Mouse (Mus musculus): ENCODE measurements around the gene Ift172. TPM values are rescaled to one million over a fixed set of nuclear protein-coding genes. Genes with fewer than 3 reads are reported as not detected.

The Ift172 gene
- total RNA-seq, 2 experiments from 2014 or later, result 29.2 to 44.9 TPM

DNA sequence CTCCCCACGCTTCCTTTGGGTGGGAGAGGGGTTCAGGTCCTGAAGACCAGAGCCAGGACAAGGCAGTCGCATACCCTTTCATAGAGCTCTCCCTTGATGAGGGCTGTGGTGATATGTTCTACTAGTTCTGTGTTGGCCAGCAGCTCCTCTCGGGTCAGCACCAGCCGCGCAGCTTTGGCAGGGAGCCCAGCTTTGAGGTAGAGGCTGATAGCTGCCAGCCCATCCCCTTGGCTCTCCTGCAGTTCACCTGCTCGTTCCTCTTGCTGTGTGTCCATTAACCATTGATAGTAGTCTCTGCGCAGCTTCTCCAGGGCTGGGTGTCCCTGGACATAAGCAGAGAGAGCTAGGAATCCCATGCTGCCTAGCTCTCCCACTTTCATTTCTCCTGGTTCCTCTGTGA lies 24.8 kb downstream of the Ift172 start:
- no peak for ATAC-seq (replicated peaks; ENCODE audit: poor library complexity, severe bottlenecking)

DNA sequence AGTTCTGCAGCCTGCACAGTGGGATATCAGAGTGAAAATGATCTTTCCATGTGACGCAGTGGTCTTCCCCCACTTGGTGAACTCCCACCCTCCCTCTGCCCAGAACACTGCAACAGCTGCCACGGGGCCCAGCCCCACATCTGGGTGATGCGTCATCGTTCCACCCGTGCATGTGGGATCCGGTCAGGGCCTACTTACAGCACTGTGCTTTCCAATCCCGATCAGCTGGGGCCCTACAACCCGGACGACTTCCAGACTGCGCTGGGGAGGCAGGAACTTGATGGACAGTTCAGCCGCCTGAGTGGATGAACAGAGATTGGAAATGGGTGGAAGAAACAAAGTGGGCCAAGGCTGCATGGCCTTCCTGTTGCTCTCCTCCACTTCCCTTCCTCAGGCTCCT lies 33.3 kb downstream of the Ift172 start:
- ATAC-seq (replicated peaks; ENCODE audit: poor library complexity, severe bottlenecking), result no peak

DNA sequence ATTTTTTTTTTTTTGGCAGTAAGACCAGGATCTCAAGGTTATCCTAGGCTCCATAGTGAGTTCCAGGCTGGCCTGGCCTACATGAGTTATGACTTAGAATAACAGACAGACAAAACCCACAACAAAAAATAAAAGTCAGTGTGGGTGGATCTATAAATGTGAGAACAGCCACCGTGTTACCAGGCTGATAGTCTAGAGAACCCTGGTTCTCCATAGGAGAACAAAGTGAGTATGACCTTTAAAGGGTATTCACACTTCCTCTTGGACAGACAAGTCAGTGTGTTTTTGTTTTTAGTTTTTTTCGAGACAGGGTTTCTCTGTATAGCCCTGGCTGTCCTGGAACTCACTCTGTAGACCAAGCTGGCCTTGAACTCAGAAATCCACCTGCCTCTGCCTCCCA lies 34.9 kb downstream of the Ift172 start:
- no peak for ATAC-seq (replicated peaks; ENCODE audit: poor library complexity, severe bottlenecking)

DNA sequence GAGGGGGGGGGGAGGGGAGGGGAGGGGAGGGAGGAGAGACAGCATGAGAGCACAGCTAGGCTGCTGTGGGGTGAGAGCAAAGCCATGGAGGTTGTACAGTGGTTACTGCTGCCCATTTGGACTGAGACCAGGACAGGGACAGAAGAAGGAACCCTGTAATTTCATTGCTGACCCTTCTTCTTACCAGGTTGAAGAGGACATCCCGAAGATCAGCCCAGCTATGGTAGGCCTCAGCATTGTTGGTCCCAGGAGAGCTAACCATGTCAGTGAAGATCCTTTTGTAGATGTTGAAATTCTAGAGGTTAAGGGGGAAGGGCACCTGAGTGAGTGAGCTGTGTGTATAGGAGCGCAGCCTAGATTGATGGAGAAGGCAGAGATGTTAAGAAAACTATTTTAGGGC lies 35.5 kb downstream of the Ift172 start:
- no peak for ATAC-seq (replicated peaks; ENCODE audit: poor library complexity, severe bottlenecking)

DNA sequence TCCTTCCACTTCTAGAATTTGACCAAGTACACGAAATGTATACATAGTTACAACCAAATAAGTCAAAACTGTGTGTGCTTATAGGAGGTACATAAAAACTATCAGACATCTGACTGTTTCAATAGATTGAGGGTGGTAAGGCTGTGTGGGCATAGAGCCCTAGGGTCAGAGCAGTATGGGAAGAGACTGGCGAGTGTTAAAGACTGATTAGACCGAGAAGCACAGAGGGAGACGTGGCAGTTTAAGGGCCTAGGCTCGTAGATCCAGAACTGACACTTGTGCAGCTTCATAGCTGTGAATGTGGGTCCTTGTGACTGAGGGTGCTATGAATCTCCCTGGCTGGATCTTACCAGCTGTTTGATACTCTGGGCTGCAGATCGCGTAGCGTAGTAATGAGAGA lies 36.0 kb downstream of the Ift172 start:
- no peak for ATAC-seq (replicated peaks; ENCODE audit: poor library complexity, severe bottlenecking)

DNA sequence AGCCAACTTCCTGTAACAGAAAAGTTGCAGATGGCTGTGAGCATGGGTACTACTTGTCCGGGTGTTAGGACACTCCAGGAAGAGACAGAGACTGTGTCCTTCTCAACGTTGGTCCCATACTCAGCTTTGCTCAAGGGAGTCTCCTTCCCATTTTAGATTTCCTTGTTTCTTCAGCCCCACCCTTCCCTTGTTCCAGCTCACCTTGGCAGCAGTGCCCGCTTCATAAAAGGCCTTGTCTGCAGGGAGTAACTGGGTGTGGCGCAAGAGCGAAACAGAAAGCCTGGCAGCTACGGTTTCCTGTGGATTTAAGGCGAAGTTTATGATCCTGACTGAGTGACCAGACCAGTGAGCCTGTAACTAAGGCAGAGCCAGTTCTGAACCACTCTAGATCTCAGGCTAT lies 36.5 kb downstream of the Ift172 start:
- ATAC-seq (replicated peaks; ENCODE audit: poor library complexity, severe bottlenecking), result peak; percentile 60

DNA sequence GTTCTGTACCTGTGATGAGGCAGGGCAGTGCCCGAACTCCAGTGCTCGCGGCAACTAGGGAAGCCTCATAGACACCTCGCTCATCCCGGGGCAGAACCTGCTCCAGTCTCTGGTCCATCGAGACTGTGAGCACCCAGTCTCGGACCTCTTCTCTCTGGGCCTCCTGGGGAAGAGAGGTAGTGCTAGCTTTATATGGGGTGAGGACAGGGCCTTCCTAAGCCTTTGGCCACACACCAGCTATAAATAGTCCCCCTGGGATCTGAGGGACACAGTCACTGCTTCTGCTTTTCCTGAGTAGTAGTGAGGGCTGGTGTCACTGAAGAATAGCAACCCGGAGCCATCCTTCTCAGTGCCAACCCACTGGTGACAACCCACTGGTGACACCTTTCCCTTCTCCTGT lies 37.1 kb downstream of the Ift172 start:
- peak; percentile 39 for ATAC-seq (replicated peaks; ENCODE audit: poor library complexity, severe bottlenecking)

DNA sequence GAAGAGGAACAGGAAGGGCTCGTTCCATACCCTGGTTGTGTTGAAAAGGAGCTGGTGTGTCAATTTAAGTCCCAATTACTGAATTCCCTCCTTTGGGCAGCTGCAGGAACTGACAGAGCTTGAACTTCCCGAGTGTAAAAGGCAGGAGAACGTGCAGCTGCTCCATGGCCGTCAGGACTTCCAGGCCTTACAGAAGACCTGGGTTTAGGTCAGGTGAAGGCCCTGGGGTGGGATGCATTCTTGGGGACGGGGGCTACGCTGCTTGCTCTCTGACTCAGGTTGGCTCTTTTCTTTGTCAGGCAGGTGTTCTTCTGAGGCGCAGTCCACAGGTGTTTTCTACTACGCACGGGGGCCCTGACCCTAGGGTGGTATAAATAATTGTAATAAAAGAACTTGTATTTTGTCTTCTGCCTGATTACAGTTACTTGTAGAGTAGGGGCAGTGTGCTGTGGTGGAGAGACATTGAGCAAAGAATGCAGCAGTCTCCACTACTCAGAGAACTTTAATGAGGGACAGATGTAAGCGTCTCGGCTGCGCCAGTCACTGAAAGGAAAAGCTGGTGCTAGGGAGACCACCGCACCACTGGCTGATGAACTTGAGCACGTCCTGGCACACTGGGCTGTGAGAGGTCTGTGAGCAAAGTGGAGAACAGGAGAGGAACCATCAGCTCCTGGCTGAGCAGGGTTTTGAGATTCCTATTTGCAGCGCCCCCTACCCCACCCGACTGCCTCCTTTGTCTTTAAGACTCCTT lies 37.9 kb downstream of the Ift172 start:
- no peak for ATAC-seq (replicated peaks; ENCODE audit: poor library complexity, severe bottlenecking)

DNA sequence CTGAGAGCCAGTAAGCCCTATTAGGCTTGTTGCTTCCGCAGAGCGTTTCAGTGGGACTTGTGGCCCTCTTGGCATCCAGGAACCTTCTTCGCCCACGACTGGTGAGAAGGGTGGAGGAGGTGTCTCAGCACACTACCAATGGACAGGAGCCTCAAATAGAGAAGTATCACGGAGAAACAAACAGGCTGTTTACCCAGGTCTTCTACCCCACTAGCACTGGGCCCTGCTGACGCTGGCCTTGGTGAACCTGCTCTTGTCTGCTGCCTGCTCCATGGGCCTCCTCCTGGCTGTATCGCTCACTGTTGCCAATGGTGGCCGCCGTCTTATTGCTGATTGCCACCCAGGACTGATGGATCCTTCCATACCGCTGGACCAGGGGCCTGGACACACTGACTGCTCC lies 38.8 kb downstream of the Ift172 start:
- no peak for ATAC-seq (replicated peaks; ENCODE audit: poor library complexity, severe bottlenecking)

DNA sequence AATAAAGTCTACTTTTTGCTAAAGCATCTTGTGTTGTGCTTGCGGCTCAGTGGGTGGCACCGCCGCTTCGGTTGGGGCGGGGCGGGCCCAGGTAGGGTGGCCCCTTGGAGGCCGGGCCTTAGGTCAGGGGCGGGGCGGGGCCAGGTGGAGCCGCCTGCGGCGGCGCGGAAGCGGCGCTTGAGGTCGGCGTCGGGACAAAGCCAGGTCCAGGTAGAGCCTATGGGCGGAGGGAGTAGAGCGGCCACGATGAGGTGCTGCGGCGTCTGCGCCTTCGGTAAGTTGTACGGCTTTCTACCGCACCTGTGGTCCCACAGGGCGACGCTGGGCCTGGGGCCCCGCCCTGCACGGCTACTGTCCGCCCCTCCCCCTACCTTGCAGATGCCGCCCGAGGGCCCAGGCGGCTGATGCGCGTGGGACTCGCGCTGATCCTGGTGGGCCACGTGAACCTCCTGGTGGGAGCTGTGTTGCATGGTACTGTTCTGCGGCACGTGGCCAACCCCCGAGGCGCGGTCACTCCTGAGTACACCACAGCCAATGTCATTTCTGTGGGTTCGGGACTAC lies 39.3 kb downstream of the Ift172 start, which contains the start of gene Krtcap3:
Krtcap3 (plus strand) TSS at position 151 of the 561 bp plus-strand sequence.
- 0 out of 2 replicates have a peak, but pooled peaks have one; percentile 6 for ATAC-seq (replicated peaks; ENCODE audit: poor library complexity, severe bottlenecking)

DNA sequence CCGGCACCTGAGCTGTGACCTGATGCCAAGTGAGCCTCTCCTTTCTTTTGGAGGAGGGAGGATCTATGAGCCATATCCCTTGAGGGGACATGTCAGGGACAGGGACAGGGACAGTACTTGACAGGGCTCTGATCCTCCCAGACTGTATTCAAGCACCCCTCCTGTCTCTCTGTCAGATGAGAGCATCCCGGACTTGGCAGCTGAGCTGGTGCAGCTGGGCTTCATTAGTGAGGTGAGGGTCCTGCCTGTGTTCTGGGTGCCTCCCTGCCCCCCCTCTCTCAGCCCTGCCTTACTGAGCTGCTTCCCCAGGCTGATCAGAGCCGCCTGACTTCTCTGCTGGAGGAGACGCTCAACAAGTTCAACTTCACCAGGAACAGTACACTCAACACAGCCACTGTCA lies 40.2 kb downstream of the Ift172 start:
- no peak for ATAC-seq (replicated peaks; ENCODE audit: poor library complexity, severe bottlenecking)

DNA sequence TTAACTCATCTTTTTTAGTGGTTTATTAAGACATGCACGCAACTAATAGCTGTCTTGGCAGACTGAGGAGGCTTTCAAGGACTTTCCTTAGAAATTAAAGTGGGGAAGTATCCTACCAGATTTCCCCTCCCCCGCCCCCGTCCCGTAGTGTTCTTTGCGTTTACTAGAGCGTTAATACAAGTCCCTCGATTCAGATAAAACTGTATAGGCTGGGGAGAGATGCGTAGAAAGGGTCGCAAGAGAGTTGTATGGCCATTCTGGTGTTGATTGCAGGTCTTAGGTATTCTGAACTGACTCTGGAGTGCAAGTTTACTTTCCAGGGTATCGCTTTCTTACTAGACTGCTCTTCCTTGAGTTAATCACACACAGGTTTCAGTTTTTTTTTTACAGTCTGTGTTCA lies 48.7 kb downstream of the Ift172 start:
- no peak for ATAC-seq (replicated peaks; ENCODE audit: poor library complexity, severe bottlenecking)

DNA sequence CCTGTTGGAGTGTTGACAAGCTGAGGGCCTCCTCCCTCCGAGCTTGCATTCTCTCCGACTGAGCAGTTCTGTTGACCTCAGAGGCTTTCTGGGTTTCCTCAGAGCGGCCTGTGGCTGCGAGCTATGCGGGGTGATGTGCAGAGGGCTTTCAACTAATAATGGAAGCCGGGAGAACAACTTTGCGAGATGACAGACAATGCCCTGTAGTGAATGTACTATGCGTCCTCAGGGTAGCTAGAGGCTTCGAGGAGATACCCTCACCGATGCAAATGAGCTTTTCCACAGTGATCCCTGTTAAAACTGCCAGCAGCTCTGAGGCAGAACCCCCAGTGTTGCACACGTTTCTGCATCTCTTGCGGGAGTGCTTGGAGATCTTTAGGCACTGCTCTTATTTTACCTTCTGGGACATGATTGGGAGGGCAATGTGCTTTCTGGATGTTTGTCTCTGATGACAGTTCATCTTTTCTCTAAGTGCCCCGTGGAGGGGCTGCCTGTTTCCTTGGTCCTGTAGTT lies 49.3 kb downstream of the Ift172 start:
- peak; percentile 4 for ATAC-seq (replicated peaks; ENCODE audit: poor library complexity, severe bottlenecking)

DNA sequence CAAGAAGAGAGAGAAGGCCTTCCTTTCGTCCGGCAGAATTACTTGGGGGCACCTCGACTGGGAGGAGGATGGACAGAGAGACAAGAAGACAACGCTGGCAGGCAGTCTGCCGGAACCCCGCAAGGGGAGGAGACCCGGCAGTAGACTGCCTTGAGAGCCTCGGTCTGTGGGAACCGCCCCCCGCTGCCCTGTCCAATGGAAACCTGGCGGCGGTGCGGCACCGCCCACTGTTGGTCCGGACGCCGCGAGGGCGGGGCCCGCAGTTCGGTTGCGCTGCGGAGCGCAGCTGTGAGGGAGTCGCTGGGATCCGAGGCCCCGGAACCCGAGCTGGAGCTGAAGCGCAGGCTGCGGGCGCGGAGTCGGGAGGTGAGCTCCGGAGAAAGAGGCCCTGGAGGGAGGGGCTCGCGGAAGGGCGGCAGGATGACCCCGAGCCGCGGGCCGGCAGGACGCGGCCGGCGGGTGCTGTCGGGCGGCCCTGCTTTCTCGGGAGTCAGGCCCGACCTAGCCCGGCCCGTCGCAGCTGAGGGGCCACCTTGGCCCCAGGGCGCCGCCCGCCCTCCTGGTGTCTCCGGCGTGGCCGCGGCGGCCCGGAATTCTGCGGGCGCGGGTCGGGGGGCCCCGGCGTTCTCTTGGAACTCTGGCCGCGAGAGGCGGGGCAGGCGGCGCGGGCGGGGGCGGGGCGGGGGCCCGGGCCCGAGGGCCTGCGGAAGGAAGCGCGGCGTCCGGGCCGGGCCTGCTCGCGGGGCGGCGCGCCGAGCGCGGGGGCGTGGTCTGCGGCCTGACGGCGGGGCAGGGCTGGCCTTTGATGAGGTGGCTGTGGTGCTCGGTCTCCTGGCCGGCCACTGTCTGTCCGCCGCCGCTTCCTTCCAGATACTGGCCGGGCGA lies 50.0 kb downstream of the Ift172 start, which contains the start of the genes Nrbp1 and Gm9970:
Nrbp1 (plus strand) TSS at position 228 of the 885 bp plus-strand sequence.
Gm9970 (minus strand) TSS at position 596 of the 885 bp plus-strand sequence.
- peak; percentile 95 for ATAC-seq (replicated peaks; ENCODE audit: poor library complexity, severe bottlenecking)

DNA sequence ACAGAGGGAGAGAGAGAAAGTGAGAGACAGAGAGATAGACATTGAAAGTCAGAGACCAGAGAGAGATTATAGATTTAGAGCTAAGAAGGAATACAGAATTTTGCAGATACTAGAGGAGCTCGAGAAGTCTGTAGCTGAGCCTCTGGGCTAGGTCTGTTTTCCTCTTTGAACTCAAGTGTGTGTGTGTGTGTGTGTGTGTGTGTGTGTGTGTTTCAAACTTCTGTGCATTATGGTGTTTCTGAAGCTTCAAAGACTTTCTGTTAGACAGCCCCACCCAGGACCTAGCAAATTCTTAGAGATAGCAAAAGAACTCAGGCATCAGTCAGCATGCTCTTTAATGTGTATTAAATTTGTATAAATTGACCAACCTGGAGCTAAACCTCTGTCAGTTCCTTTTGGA lies 64.3 kb downstream of the Ift172 start:
- no peak for ATAC-seq (replicated peaks; ENCODE audit: poor library complexity, severe bottlenecking)

DNA sequence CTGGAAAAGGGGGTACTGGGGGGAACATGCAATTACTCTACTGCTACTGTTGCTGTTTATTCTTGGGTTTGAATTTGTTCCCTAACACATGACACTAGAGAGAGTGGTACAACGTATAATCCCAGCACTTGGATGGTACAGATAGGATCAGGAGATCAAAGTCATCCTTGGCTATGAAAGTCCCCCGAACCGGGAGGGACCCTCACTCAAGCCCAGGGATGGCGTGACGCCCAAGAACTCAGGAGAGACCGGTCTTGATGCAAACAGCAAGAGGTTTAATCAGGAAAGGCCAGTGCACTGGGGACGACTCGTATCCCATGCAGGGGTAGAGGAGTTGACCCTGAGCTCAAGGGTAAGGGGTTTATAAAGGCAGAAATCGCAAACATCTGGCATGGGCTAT lies 68.2 kb downstream of the Ift172 start:
- ATAC-seq (replicated peaks; ENCODE audit: poor library complexity, severe bottlenecking), result no peak

DNA sequence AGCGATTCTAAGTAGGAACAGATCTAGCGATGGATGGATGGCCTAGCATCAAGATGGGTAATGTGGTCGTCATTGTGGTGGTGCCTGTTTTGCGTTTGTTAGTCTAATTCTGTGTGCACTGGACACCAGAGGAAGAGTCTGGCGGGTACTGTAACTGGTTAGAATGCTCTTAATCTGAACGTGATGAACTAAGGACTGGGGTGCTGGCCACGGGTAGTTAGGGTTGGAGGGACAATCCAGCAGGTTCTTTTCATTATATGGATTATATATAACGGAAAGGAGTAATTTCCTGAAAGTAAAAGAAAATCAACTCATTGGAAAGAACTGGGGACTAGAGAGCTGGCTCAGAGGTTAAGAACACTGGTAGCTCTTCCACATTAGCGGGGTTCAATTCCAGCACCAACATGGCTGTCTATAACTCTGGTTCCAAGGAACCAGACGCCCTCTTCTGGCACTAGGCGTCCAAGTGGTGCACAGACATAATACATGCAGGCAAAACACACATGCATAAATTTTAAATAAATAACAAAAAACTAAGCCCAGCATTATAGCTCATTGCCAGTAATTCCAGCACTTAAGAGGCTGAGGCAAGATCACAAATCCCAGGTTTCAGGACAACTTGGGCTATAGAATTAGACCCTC lies 69.5 kb downstream of the Ift172 start:
- 0 out of 2 replicates have a peak, but pooled peaks have one; percentile 13 for ATAC-seq (replicated peaks; ENCODE audit: poor library complexity, severe bottlenecking)

DNA sequence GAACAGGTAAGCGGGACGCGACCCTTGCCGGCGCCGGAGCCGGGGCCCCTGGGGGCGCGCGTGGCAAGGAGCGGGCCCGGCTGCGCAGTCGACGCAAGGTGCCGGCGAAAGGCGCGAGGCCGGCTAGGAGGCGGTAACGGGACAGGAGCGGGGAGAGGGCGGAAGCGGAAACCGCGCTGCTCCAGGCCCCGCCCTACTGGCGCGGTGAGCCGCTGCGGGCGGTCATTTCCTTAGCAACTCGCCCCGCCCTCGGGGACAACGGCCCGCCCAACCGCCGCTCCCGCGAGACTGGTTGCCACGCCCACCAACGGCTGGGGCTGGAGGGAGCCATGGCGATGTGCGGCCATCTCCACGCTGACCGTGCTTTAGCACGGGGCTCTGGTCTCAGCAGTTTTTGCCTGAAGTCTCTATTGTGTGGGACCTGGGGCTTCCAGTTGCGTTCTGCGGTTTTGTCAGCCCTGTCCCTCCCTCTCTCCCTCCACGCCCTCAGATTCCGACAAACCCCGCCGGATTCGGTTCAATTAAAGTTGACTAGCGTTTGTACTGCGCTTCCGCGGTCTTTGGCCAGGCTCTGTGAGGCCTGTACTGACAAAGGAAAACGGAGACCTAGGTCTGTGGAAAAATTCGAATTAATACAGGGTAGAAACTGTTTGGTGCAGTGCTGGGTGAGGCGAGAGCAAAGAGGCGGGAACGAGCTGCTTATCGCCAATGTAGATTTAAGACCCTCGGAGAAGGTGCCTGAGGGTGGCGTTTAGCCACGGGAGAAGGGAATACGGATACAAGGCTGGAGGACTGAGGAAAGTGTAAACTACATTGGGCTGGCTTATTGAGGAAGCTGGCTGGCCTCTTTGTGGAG lies 70.2 kb downstream of the Ift172 start, which contains the start of gene Ppm1g:
Ppm1g (minus strand) TSS at position 240 of the 856 bp plus-strand sequence.
- peak; percentile 93 for ATAC-seq (replicated peaks; ENCODE audit: poor library complexity, severe bottlenecking)

DNA sequence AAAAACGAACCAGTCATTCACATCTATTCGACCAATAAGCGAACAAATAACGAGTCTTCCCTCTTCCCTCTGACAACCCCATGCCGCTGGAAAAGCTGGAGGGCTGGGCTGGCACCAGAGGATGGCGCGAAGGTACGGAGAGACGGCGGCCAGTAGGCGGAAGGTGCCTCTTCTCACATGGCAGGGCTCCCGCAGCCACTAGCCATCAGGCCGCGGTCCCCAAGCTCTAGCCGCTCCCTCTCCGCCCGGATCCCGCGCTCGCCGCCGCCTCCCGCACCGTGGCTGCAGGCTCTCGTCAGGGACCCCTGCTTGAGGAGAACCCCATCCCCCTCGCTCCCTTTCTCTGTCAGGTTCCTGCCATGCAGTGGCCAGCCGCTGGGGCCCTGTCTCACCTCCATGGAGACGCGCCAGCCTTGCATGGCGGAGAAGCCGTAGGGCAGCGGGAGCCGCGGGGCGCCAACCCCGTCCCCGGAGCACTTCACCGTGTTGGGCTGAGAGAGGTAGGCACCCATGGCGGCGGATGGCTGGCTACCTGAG lies 70.9 kb downstream of the Ift172 start:
- ATAC-seq (replicated peaks; ENCODE audit: poor library complexity, severe bottlenecking), result peak; percentile 33
